Mouse (Mus musculus) lung, embryonic 14.5 days (tissue): ENCODE results near the gene Ncln. TPM values are rescaled to one million over a fixed set of nuclear protein-coding genes. Genes with fewer than 3 reads are reported as not detected.

Experiments
- ATAC-seq: fragments of 200-750 bp; cut with Nextera tagmentation; 2 replicates; pipeline ENCODE4 v1.8.0; 2017; ENCODE audit warnings: mild to moderate bottlenecking, moderate TSS enrichment, moderate library complexity; ENCODE audit not compliant: insufficient read depth
- DNase-seq: peaks from one replicate; pipeline ENCODE4 v3.0.0-alpha.2; 2015
- H3K27ac ChIP-seq: fragments of 300-500 bp; sonication (generic); 2 replicates; pipeline ENCODE4 v1.5.1; 2014; ENCODE audit warnings: low read depth, mild to moderate bottlenecking, moderate library complexity
- H3K27me3 ChIP-seq: fragments of 300-500 bp; sonication (generic); 2 replicates; pipeline ENCODE4 v1.6.1; 2014; ENCODE audit warnings: low read length, control low read depth; ENCODE audit not compliant: insufficient read depth
- H3K36me3 ChIP-seq: fragments of 300-500 bp; sonication (generic); 2 replicates; pipeline ENCODE4 v1.6.1; 2014; ENCODE audit warnings: control low read depth; ENCODE audit not compliant: insufficient read depth
- H3K4me1 ChIP-seq: fragments of 300-500 bp; sonication (generic); 2 replicates; pipeline ENCODE4 v1.6.1; 2014; ENCODE audit warnings: antibody characterized with exemption, control low read depth; ENCODE audit not compliant: insufficient read depth
- H3K4me2 ChIP-seq: fragments of 300-500 bp; sonication (generic); 2 replicates; pipeline ENCODE4 v1.6.1; 2014; ENCODE audit warnings: mild to moderate bottlenecking
- H3K4me3 ChIP-seq: fragments of 300-500 bp; sonication (generic); 2 replicates; pipeline ENCODE4 v1.5.1; 2014; ENCODE audit warnings: low read depth, low read length
- H3K9ac ChIP-seq: fragments of 300-500 bp; sonication (generic); 2 replicates; pipeline ENCODE4 v1.6.1; 2014
- H3K9me3 ChIP-seq: fragments of 300-500 bp; sonication (generic); 2 replicates; pipeline ENCODE4 v1.6.1; 2016; ENCODE audit warnings: low read depth, low read length, control low read depth
- CTCF ChIP-seq: IDR thresholded peaks from 2 replicates; pipeline ENCODE4 v1.5.1; 2016; ENCODE audit warnings: antibody characterized with exemption, low read depth
- WGBS: fragments of 180-500 bp; shearing (Covaris S2); extraction: QIAGEN DNeasy Blood & Tissue Kit; methylation state at CpG from one replicate; pipeline ENCODE4 v1.1.7; 2014; 5-methylcytosine and 5-hydroxymethylcytosine counted together
- polyA plus RNA-seq: library from polyadenylated mRNA; unstranded; fragments of >200 nt; fragmentation: Nextera tagmentation; extraction: Ambion mirVana; gene quantifications from 2 replicates; pipeline ENCODE4 v1.2.1, GENCODE M21; 2014

The Ncln gene
- polyA plus RNA-seq, 1 experiment from 2014 or later, result 97.3 TPM

GRCm38 (mm10) chr10:81474461-81474860 is 21.7 kb downstream of the Ncln start:
- Histone ChIP-seq H3K27ac (no peak overlapping the region), H3K9ac (no peak overlapping the region), H3K9me3 (no peaks in the 10 kb centered on the region), H3K27me3 (peaks cover 30% of the 10 kb centered on the region), H3K36me3 (no peaks in the 10 kb centered on the region), H3K4me3 (no peak overlapping the region), H3K4me2 (no peak overlapping the region), H3K4me1 (no peaks in the 10 kb centered on the region)
- ATAC-seq, result no peak
- 75% methylated on average over 10 of the region's 10 CpGs for WGBS
- TF ChIP-seq CTCF, result no peak
- no peak for DNase-seq

GRCm38 (mm10) chr10:81473003-81473451 is 23.2 kb downstream of the Ncln start:
- no peak overlapping the region for H3K4me2 ChIP-seq
- DNase-seq (no peak), ATAC-seq (no peak)
- no peak overlapping the region for H3K27ac ChIP-seq
- TF ChIP-seq CTCF, result no peak
- no peak overlapping the region for H3K4me3 ChIP-seq
- H3K27me3 ChIP-seq, result peaks cover 30% of the 10 kb centered on the region
- H3K9ac ChIP-seq, result no peak overlapping the region
- H3K9me3 ChIP-seq, result no peaks in the 10 kb centered on the region
- no peaks in the 10 kb centered on the region for H3K36me3 ChIP-seq
- 2% methylated on average over 22 of the region's 22 CpGs for WGBS
- H3K4me1 ChIP-seq, result no peaks in the 10 kb centered on the region

- 9% methylated on average over 13 of the region's 18 CpGs for WGBS
Measured at GRCm38 (mm10) chr10:81472403-81473002, 23.7 kb downstream of the Ncln start.

GRCm38 (mm10) chr10:81470454-81470853 is 25.7 kb downstream of the Ncln start:
- H3K9ac ChIP-seq, result no peak overlapping the region
- H3K4me1 ChIP-seq, result no peaks in the 10 kb centered on the region
- WGBS, result 52% methylated on average over 18 of the region's 18 CpGs
- no peaks in the 10 kb centered on the region for H3K9me3 ChIP-seq
- H3K36me3 ChIP-seq, result no peaks in the 10 kb centered on the region
- no peak overlapping the region for H3K4me2 ChIP-seq
- H3K27me3 ChIP-seq, result peaks cover 42% of the 10 kb centered on the region
- DNase-seq, result no peak
- no peak overlapping the region for H3K27ac ChIP-seq
- no peak overlapping the region for H3K4me3 ChIP-seq
- no peak for ATAC-seq
- TF ChIP-seq CTCF, result no peak

More at GRCm38 (mm10) chr10:81472403-81473002, 23.7 kb downstream of the Ncln start:
- TF ChIP-seq CTCF, result no peak
- no peak for ATAC-seq
- no peak for DNase-seq
- H3K36me3 ChIP-seq, result no peaks in the 10 kb centered on the region
- no peaks in the 10 kb centered on the region for H3K4me1 ChIP-seq
- H3K9me3 ChIP-seq, result no peaks in the 10 kb centered on the region
- H3K27ac ChIP-seq, result no peak overlapping the region
- no peak overlapping the region for H3K4me3 ChIP-seq
- H3K4me2 ChIP-seq, result no peak overlapping the region
- H3K27me3 ChIP-seq, result peaks cover 30% of the 10 kb centered on the region
- H3K9ac ChIP-seq, result no peak overlapping the region

- WGBS, result 79% methylated on average over 5 of the region's 5 CpGs
- H3K4me1 ChIP-seq, result 0 out of 2 replicates have a peak, but pooled peaks cover under 1% of the 10 kb centered on the region
- no peaks in the 10 kb centered on the region for H3K9me3 ChIP-seq
- no peak for DNase-seq
- H3K4me2 ChIP-seq, result no peak overlapping the region
- no peak for ATAC-seq
- no peak overlapping the region for H3K9ac ChIP-seq
- H3K4me3 ChIP-seq, result no peak overlapping the region
- peaks cover 50% of the 10 kb centered on the region for H3K27me3 ChIP-seq
- H3K36me3 ChIP-seq, result no peaks in the 10 kb centered on the region
- no peak for TF ChIP-seq CTCF
- H3K27ac ChIP-seq, result no peak overlapping the region
Measured at GRCm38 (mm10) chr10:81469253-81469652, 26.9 kb downstream of the Ncln start.

GRCm38 (mm10) chr10:81467670-81468235 is 28.4 kb downstream of the Ncln start:
- Histone ChIP-seq H3K4me2 (no peak overlapping the region), H3K4me1 (peaks cover 3% of the 10 kb centered on the region; the same call in 1 of the 2 replicates), H3K27ac (no peak overlapping the region), H3K4me3 (no peak overlapping the region), H3K9me3 (no peaks in the 10 kb centered on the region), H3K36me3 (no peaks in the 10 kb centered on the region), H3K27me3 (peaks cover 50% of the 10 kb centered on the region), H3K9ac (no peak overlapping the region)
- DNase-seq (no peak), ATAC-seq (no peak)
- 83% methylated on average over 16 of the region's 16 CpGs for WGBS
- TF ChIP-seq CTCF, result no peak

GRCm38 (mm10) chr10:81466881-81467280 is 29.3 kb downstream of the Ncln start:
- Histone ChIP-seq H3K4me3 (no peak overlapping the region), H3K9ac (no peak overlapping the region), H3K36me3 (no peaks in the 10 kb centered on the region), H3K27ac (no peak overlapping the region), H3K4me2 (no peak overlapping the region), H3K9me3 (no peaks in the 10 kb centered on the region), H3K27me3 (peaks cover 50% of the 10 kb centered on the region), H3K4me1 (peaks cover 3% of the 10 kb centered on the region; the same call in 1 of the 2 replicates)
- 49% methylated on average over 14 of the region's 14 CpGs for WGBS
- ATAC-seq, result no peak
- no peak for TF ChIP-seq CTCF
- no peak for DNase-seq
